Mouse (Mus musculus) cerebellum, adult 2 months (tissue): ENCODE data around the gene Ufsp1. TPM values are rescaled to one million over a fixed set of nuclear protein-coding genes. Genes with fewer than 3 reads are reported as not detected.

Experiments used
- DNase-seq, 2 experiments: peaks; one replicate each; pipeline ENCODE4 v3.0.0; 2021
- H3K27ac ChIP-seq: fragments of 200-500 bp; 2 replicates; pipeline ENCODE4 v1.5.1; 2012; ENCODE audit warnings: low read length, control low read depth, inconsistent platforms; ENCODE audit not compliant: insufficient read depth
- H3K27me3 ChIP-seq: fragments of 200-500 bp; 2 replicates; pipeline ENCODE4 v1.6.1; 2012; ENCODE audit warnings: inconsistent platforms, mild to moderate bottlenecking, low read length, moderate library complexity; ENCODE audit not compliant: control insufficient read depth, insufficient read depth
- H3K4me1 ChIP-seq: fragments of 200-500 bp; 2 replicates; pipeline ENCODE4 v1.6.1; 2011; ENCODE audit warnings: low read length; ENCODE audit not compliant: control insufficient read depth, insufficient read depth
- H3K4me3 ChIP-seq: fragments of 200-500 bp; replicated peaks from 2 replicates; pipeline ENCODE3; 2011; ENCODE audit warnings: mild to moderate bottlenecking, low read depth, low read length, control low read depth; ENCODE audit not compliant: insufficient read depth
- CTCF ChIP-seq: fragments of 200-500 bp; IDR thresholded peaks from 2 replicates; pipeline ENCODE4 v1.5.1; 2011; ENCODE audit warnings: low read depth, mild to moderate bottlenecking, control low read depth, low read length, moderate library complexity, borderline replicate concordance; ENCODE audit not compliant: insufficient read depth
- POLR2A ChIP-seq: fragments of 200-500 bp; IDR thresholded peaks from 2 replicates; pipeline ENCODE4 v1.6.1; 2011; ENCODE audit warnings: low read length, control low read depth, borderline replicate concordance; ENCODE audit not compliant: insufficient read depth
- WGBS: fragments of 180-500 bp; shearing (Covaris S2); methylation state at CpG from one replicate; pipeline ENCODE4 v1.1.7; 2018; 5-methylcytosine and 5-hydroxymethylcytosine counted together
- polyA plus RNA-seq: library from polyadenylated mRNA; depleted of rRNA; stranded (reverse); fragments of >200 nt; gene quantifications from 2 replicates; pipeline ENCODE4 v1.2.3, GENCODE M21; 2012

Ufsp1 gene
- polyA plus RNA-seq, 1 experiment: 27.9 TPM

- Histone ChIP-seq H3K4me3 (no peak overlapping the region), H3K27ac (no peak overlapping the region), H3K4me1 (peaks cover 3% of the 10 kb centered on the region; the same call in 1 of the 2 replicates), H3K27me3 (no peaks in the 10 kb centered on the region)
- TF ChIP-seq POLR2A: no peak
- no peak for TF ChIP-seq CTCF
- no peak for DNase-seq
- WGBS: 88% methylated on average over 4 of the region's 4 CpGs
Observed at GRCm38 (mm10) chr5:137303609-137304008, 9.2 kb downstream of the Ufsp1 start.

GRCm38 (mm10) chr5:137304165-137304564 is 9.7 kb downstream of the Ufsp1 start:
- 60% methylated on average over 3 of the region's 3 CpGs for WGBS
- H3K4me3 ChIP-seq: no peak overlapping the region
- H3K27me3 ChIP-seq: no peaks in the 10 kb centered on the region
- H3K27ac ChIP-seq: no peak overlapping the region
- no peak for DNase-seq
- TF ChIP-seq POLR2A (no peak), CTCF (no peak)
- peaks cover 3% of the 10 kb centered on the region; the same call in 1 of the 2 replicates for H3K4me1 ChIP-seq

- H3K27me3 ChIP-seq: no peaks in the 10 kb centered on the region
- no peak overlapping the region for H3K4me3 ChIP-seq
- TF ChIP-seq POLR2A: no peak
- TF ChIP-seq CTCF: no peak
- no peak for DNase-seq
- 25% methylated on average over 4 of the region's 4 CpGs for WGBS
- no peak overlapping the region for H3K27ac ChIP-seq
- H3K4me1 ChIP-seq: peaks cover 3% of the 10 kb centered on the region; the same call in 1 of the 2 replicates
Observed at GRCm38 (mm10) chr5:137304816-137305215, 10.4 kb downstream of the Ufsp1 start.

DNA sequence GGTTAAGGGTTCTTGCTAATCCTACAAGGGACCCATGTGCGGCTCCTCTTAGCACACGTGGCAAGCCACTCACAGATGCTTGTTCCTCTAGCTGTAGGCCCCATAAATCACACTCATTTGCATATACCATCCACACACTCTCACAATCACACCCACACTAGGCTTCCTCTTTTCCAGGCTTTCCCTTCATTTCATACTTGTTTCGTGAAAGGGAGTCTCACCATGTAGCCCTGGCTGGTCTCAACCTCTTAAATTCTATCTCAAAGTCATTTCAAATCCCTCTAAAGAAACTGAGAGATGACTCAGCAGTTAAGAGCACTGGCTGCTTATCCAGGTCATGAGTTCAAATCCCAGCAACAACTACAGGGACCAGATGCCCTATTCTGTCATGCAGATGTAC is 11.4 kb downstream of the Ufsp1 start:
- H3K4me1 ChIP-seq: peaks cover 3% of the 10 kb centered on the region; the same call in 1 of the 2 replicates
- H3K4me3 ChIP-seq: no peak overlapping the region
- no peaks in the 10 kb centered on the region for H3K27me3 ChIP-seq
- no peak for TF ChIP-seq POLR2A
- no peak for TF ChIP-seq CTCF
- DNase-seq: no peak
- 43% methylated on average over 3 of the region's 3 CpGs for WGBS
- H3K27ac ChIP-seq: no peak overlapping the region

GRCm38 (mm10) chr5:137306439-137307005 is 12.1 kb downstream of the Ufsp1 start:
- peak overlapping the region; percentile 74; the same call in 1 of the 2 replicates for H3K27ac ChIP-seq
- no peak for DNase-seq
- TF ChIP-seq CTCF: no peak
- TF ChIP-seq POLR2A: no peak
- WGBS: 7% methylated on average over 12 of the region's 12 CpGs
- no peaks in the 10 kb centered on the region for H3K27me3 ChIP-seq
- peak overlapping the region; percentile 95 for H3K4me3 ChIP-seq
- peaks cover 3% of the 10 kb centered on the region; the same call in 1 of the 2 replicates for H3K4me1 ChIP-seq

DNA sequence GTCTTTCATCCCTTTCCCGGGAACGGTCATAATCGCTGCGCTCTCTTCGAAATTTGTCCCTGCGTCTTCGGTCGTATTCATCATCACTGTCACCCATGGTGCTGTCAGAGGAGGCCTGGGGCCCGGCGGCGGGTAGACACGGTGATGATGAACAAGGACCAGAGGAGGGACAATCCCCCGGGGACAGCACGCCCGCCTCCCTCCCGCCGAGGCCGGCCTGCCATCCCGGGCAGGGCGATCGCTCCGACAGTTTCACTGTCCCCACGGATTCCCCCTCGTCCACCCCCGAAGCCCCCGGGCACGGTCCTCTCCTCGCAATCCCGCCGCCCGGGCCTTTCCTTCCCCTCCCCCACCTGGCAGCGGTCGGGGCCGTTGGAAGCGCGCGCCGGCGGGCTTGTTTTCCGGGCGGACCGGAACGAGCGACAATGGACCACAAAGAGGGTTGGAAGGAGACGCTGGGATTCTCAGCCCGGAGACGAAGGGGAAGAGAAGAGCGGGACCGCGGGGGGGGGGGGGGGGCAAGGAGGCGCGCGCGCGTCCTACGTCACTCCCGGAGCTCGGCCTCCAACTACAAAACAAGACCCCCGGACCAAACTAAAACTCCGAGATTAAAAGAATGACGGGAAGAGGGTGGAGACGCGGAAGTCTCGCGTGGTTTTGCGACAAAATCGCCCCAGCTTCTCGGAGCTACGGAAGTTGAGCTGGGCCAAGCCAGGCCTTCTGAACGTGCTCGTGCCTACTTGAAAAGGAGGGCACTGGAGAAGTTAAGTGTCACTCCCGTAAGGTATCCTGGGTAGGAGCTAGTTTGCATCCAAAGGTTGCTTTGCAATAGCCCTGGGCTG is 12.9 kb downstream of the Ufsp1 start, which contains the start of gene Srrt:
Srrt (minus strand) TSS at position 604 of the 842 bp plus-strand sequence.
- TF ChIP-seq CTCF (no peak), POLR2A (peak; percentile 82; the same call in 1 of the 2 replicates)
- Histone ChIP-seq H3K27ac (peak within 1 kb of the TSS; percentile 75), H3K27me3 (no peaks in the 10 kb centered on the region), H3K4me3 (peak within 1 kb of the TSS; percentile 95), H3K4me1 (peaks cover 3% of the 10 kb centered on the region; the same call in 1 of the 2 replicates)
- DNase-seq: peak; percentile 90 to 93
- WGBS: 1% methylated on average over 71 of the region's 72 CpGs

- no peak for DNase-seq
- peaks cover 3% of the 10 kb centered on the region; the same call in 1 of the 2 replicates for H3K4me1 ChIP-seq
- no peak overlapping the region; the same call in 1 of the 2 replicates for H3K27ac ChIP-seq
- no peak overlapping the region for H3K4me3 ChIP-seq
- TF ChIP-seq POLR2A (no peak), CTCF (no peak)
- H3K27me3 ChIP-seq: no peaks in the 10 kb centered on the region
- 97% methylated on average over 4 of the region's 4 CpGs for WGBS
Observed at GRCm38 (mm10) chr5:137308356-137308755, 13.9 kb downstream of the Ufsp1 start.
